Comparison of ENCODE assay signal across 9 mouse cellular contexts in the genomic region with DNA sequence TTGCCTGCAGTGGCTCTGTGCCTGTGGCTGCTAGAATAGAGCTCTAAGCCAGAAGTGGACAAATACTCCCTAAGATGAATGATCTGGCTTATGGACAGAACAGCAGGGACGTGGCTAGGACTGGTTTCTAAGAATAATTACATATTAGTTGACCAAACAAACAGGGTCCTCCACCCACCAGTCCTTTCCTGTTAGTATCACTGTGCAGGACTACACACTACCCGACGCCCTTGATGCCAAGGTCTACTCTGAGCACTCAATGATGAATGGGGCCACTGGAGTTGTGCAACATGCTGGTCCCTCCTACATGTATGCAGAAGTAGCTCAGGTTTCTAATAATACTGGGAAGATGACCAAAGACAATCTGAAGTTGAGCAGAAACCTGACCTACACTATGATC.
A peak's percentile ranks its signal among the peaks of the same experiment; 100 is the strongest.
DNase-seq lines count a peak whose midpoint lies in the region; ATAC-seq and TF ChIP-seq lines count a peak whose summit lies in the region.
"Had no signal": no experiment of that assay in that cellular context is flagged by ENCODE, and none has a peak within 500 bp of the region (broad histone marks: within the 10 kb centered on the region; RNA-seq: fewer than 3 reads in every experiment).

No protein-coding gene starts in this region.

- no peak for TF ChIP-seq EP300 in liver, embryonic 14.5 days (IDR thresholded peaks at IDR 0.05; ENCODE audit: low read depth)

- peaks cover 24% of the 10 kb centered on the region for H3K79me2 ChIP-seq in myocyte (ENCODE audit: control insufficient read depth, insufficient read depth)

- H3K4me2 ChIP-seq in midbrain, embryonic 11.5 days: no peak overlapping the region
- no peak overlapping the region for H3K4me2 ChIP-seq in midbrain, embryonic 14.5 days (ENCODE audit: low read length)
- no peak overlapping the region for H3K4me2 ChIP-seq in liver, embryonic 14.5 days (ENCODE audit: low read depth)
- H3K4me2 ChIP-seq in myocyte (ENCODE audit: low read depth): peak overlapping the region; percentile 54
- H3K4me2 ChIP-seq: forebrain, embryonic 13.5 days had no signal

- peaks cover 3% of the 10 kb centered on the region; the same call in 1 of the 2 replicates for H3K4me1 ChIP-seq in midbrain, embryonic 11.5 days (ENCODE audit: control insufficient read depth, insufficient read depth, low read length)
- H3K4me1 ChIP-seq in midbrain, embryonic 14.5 days (ENCODE audit: control insufficient read depth, insufficient read depth, low read length): no peaks in the 10 kb centered on the region
- H3K4me1 ChIP-seq in liver, embryonic 14.5 days (replicated peaks; ENCODE audit: control insufficient read depth in 2 of 2, insufficient read depth in 2 of 2, low read length in 1 of 2): peaks cover 0 to 2% of the 10 kb centered on the region in 2 experiments; a peak in 1 of 4 replicates

- H3K9me3 ChIP-seq in midbrain, embryonic 11.5 days (ENCODE audit: control insufficient read depth, low read length): no peaks in the 10 kb centered on the region
- no peaks in the 10 kb centered on the region for H3K9me3 ChIP-seq in midbrain, embryonic 14.5 days (ENCODE audit: control insufficient read depth, low read length)
- H3K9me3 ChIP-seq in liver, embryonic 14.5 days (ENCODE audit: control insufficient read depth, low read length): no peaks in the 10 kb centered on the region
- H3K9me3 ChIP-seq: forebrain, embryonic 13.5 days had no signal

- TF ChIP-seq CTCF in liver, embryonic 14.5 days (IDR thresholded peaks at IDR 0.05; ENCODE audit: low read depth): no peak

- 84% methylated on average over 3 of the region's 3 CpGs for WGBS in midbrain, embryonic 11.5 days
- 89% methylated on average over 3 of the region's 3 CpGs for WGBS in midbrain, embryonic 14.5 days
- 35% methylated on average over 3 of the region's 3 CpGs for WGBS in liver, embryonic 14.5 days (ENCODE audit: insufficient replicate concordance)

- no peaks in the 10 kb centered on the region for H3K36me3 ChIP-seq in midbrain, embryonic 11.5 days (ENCODE audit: control insufficient read depth, insufficient read depth, low read length)
- H3K36me3 ChIP-seq in midbrain, embryonic 14.5 days (ENCODE audit: control insufficient read depth, insufficient read depth, low read length): no peaks in the 10 kb centered on the region
- H3K36me3 ChIP-seq in liver, embryonic 14.5 days (replicated peaks; ENCODE audit: control insufficient read depth, insufficient read depth, low read depth): no peaks in the 10 kb centered on the region
- no peaks in the 10 kb centered on the region for H3K36me3 ChIP-seq in myocyte (ENCODE audit: control insufficient read depth, insufficient read depth)

- TF ChIP-seq POLR2A in myocyte (IDR thresholded peaks at IDR 0.05; ENCODE audit: insufficient read length, low read depth): no peak

- H3K27me3 ChIP-seq in midbrain, embryonic 11.5 days (ENCODE audit: control insufficient read depth, insufficient read depth, low read length): no peaks in the 10 kb centered on the region
- H3K27me3 ChIP-seq in midbrain, embryonic 14.5 days (ENCODE audit: control insufficient read depth, insufficient read depth, low read length): no peaks in the 10 kb centered on the region
- no peaks in the 10 kb centered on the region for H3K27me3 ChIP-seq in liver, embryonic 14.5 days (ENCODE audit: control insufficient read depth, insufficient read depth, low read length)
- no peaks in the 10 kb centered on the region for H3K27me3 ChIP-seq in myocyte (ENCODE audit: control insufficient read depth, insufficient read depth, insufficient read length)
- H3K27me3 ChIP-seq: forebrain, embryonic 13.5 days had no signal

- H3K4me3 ChIP-seq in midbrain, embryonic 11.5 days (ENCODE audit: low read depth, low read length): no peak overlapping the region
- H3K4me3 ChIP-seq in midbrain, embryonic 14.5 days (replicated peaks; ENCODE audit: low read depth, low read length): no peak overlapping the region
- H3K4me3 ChIP-seq in liver, embryonic 14.5 days (ENCODE audit: insufficient read depth in 1 of 2, low read depth in 2 of 2, low read length in 2 of 2): no peak overlapping the region
- no peak overlapping the region for H3K4me3 ChIP-seq in myocyte
- H3K4me3 ChIP-seq: forebrain, embryonic 13.5 days had no signal

- no peak overlapping the region for H3ac ChIP-seq in myocyte (ENCODE audit: control insufficient read depth, insufficient read length)

- peak; percentile 72 for DNase-seq in midbrain, embryonic 11.5 days (ENCODE audit: low spot score, missing footprints)
- no peak for DNase-seq in midbrain, embryonic 14.5 days
- DNase-seq in adrenal gland, adult 2 months: peak; percentile 91
- DNase-seq in liver, embryonic 14.5 days (ENCODE audit: low read depth in 3 of 3, low spot score in 3 of 3): no peak
- no peak for DNase-seq in cerebellum, adult 11 months
- no peak for DNase-seq in thymus, postnatal 0 days (ENCODE audit: low spot score)
- no peak for DNase-seq in left cerebral cortex, adult 11 months (ENCODE audit: low spot score)

- ATAC-seq in midbrain, embryonic 11.5 days (ENCODE audit: low FRiP score): no peak
- no peak for ATAC-seq in midbrain, embryonic 14.5 days (ENCODE audit: low FRiP score, low TSS enrichment)
- peak; percentile 62; the same call in 1 of the 2 replicates for ATAC-seq in liver, embryonic 14.5 days (ENCODE audit: insufficient read depth)
- ATAC-seq: forebrain, embryonic 13.5 days had no signal

- no peak overlapping the region for H3K27ac ChIP-seq in midbrain, embryonic 11.5 days (ENCODE audit: low read depth, low read length)
- no peak overlapping the region for H3K27ac ChIP-seq in midbrain, embryonic 14.5 days (replicated peaks; ENCODE audit: low read depth, low read length)
- H3K27ac ChIP-seq in liver, embryonic 14.5 days: no peak overlapping the region
- H3K27ac ChIP-seq: forebrain, embryonic 13.5 days had no signal

- no peak overlapping the region for H3K9ac ChIP-seq in midbrain, embryonic 11.5 days (ENCODE audit: low read length)
- no peak overlapping the region for H3K9ac ChIP-seq in midbrain, embryonic 14.5 days (replicated peaks; ENCODE audit: low read length)
- H3K9ac ChIP-seq in liver, embryonic 14.5 days (replicated peaks): no peak overlapping the region
- H3K9ac ChIP-seq: forebrain, embryonic 13.5 days had no signal

TF ChIP-seq in myocyte, 11 proteins besides CTCF, POLR2A, EP300 and RAD21:
- TF ChIP-seq TCF12 (IDR thresholded peaks at IDR 0.05; ENCODE audit: insufficient read depth, poor library complexity, severe bottlenecking) (no peak), CEBPB (IDR thresholded peaks at IDR 0.05; ENCODE audit: insufficient read depth, poor library complexity, severe bottlenecking) (peak; percentile 97), MAX (IDR thresholded peaks at IDR 0.05; ENCODE audit: low read depth) (no peak), POLR2AphosphoS2 (IDR thresholded peaks at IDR 0.05; ENCODE audit: insufficient read length, low read depth) (no peak), SRF (IDR thresholded peaks at IDR 0.05; ENCODE audit: control insufficient read depth, insufficient read length, low read depth) (no peak)

Comparison
In these comparisons a context has a peak if more than half of its experiments do, and no peak if none do; other contexts are left out.
1. DNase-seq: peak in midbrain, embryonic 11.5 days (single experiment) and adrenal gland, adult 2 months (single experiment); none in midbrain, embryonic 14.5 days (single experiment), liver, embryonic 14.5 days (0 of 3), cerebellum, adult 11 months (single experiment), thymus, postnatal 0 days (single experiment) and left cerebral cortex, adult 11 months (single experiment).